Mouse (Mus musculus) heart, embryonic 12.5 days (tissue): ENCODE measurements around the gene Ndrg2. TPM values are rescaled to one million over a fixed set of nuclear protein-coding genes. Genes with fewer than 3 reads are reported as not detected.

Experiments used
- ATAC-seq: fragments of 200-750 bp; cut with Nextera tagmentation; 2 replicates; pipeline ENCODE4 v1.8.0; 2017; ENCODE audit warnings: moderate TSS enrichment, moderate library complexity; ENCODE audit not compliant: insufficient number of reproducible peaks, low FRiP score
- H3K27ac ChIP-seq: fragments of 300-500 bp; sonication (generic); 2 replicates; pipeline ENCODE4 v1.5.1; 2016; ENCODE audit warnings: mild to moderate bottlenecking, moderate library complexity; ENCODE audit not compliant: poor library complexity, severe bottlenecking
- H3K27me3 ChIP-seq: fragments of 300-500 bp; sonication (generic); replicated peaks from 2 replicates; pipeline ENCODE4 v1.6.1; 2016; ENCODE audit warnings: mild to moderate bottlenecking, moderate library complexity
- H3K36me3 ChIP-seq: fragments of 300-500 bp; sonication (generic); 2 replicates; pipeline ENCODE4 v1.6.1; 2016; ENCODE audit warnings: mild to moderate bottlenecking, moderate library complexity
- H3K4me1 ChIP-seq: fragments of 300-500 bp; sonication (generic); replicated peaks from 2 replicates; pipeline ENCODE4 v1.6.1; 2016; ENCODE audit warnings: mild to moderate bottlenecking
- H3K4me2 ChIP-seq: fragments of 300-500 bp; sonication (generic); 2 replicates; pipeline ENCODE4 v1.6.1; 2016; ENCODE audit warnings: mild to moderate bottlenecking, moderate library complexity
- H3K4me3 ChIP-seq: fragments of 300-500 bp; sonication (generic); 2 replicates; pipeline ENCODE4 v1.5.1; 2016; ENCODE audit warnings: mild to moderate bottlenecking
- H3K9ac ChIP-seq: fragments of 300-500 bp; sonication (generic); 2 replicates; pipeline ENCODE4 v1.6.1; 2016; ENCODE audit warnings: mild to moderate bottlenecking, moderate library complexity
- H3K9me3 ChIP-seq: fragments of 300-500 bp; sonication (generic); replicated peaks from 2 replicates; pipeline ENCODE4 v1.6.1; 2016; ENCODE audit warnings: mild to moderate bottlenecking, moderate library complexity
- WGBS: fragments of 180-500 bp; shearing (Covaris S2); methylation state at CpG from one replicate; pipeline ENCODE4 v1.1.7; 2016; 5-methylcytosine and 5-hydroxymethylcytosine counted together
- polyA plus RNA-seq: library from polyadenylated mRNA; unstranded; fragments of >200 nt; fragmentation: Nextera tagmentation; extraction: Ambion mirVana; gene quantifications from 2 replicates; pipeline ENCODE4 v1.2.1, GENCODE M21; 2016

Ndrg2 gene
- 224 and 228 TPM in 2 replicates for polyA plus RNA-seq

DNA sequence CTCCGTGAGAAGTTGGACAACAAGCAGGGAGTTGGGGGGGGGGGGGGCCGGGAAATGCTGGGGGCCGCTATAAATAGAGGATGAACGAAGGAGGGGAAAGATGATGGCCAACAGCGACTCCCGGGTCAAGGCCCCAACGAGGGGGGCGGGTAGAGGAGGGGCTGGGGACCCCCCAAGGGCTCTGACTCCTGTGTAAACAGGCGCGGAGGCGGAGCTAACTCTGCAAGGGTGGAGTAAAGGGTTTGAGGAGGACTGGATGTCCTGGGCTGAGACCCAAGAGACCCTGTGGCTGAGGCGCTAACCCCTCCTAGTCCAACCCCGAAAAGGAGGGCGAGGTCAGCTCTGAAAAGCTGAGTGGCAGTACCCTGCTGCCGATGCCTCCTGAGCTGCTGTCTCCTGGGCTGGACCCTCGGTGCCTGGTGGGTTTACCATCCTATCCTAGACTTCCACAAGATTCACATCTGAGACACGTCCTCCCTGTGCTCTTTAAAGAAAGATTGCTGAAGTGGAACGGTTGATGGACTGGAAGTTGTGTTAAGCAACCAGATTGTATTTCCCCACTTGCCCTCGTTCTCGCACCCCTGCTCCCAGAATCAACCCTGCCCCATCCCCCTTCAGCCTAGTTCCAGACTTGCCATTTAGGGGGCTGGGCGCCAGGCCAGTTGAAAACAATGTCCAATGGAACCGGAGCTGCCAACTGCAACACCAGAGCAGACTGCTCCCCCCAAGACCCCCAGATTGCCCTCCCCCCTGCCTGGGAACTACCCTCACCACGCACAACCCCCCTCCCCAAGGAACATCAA is at the start of gene Ndrg2:
Gene Ndrg2, minus strand, starts transcription at position 199 of the 803 bp plus-strand sequence.
- 3% methylated on average over 22 of the region's 23 CpGs for WGBS
- peak; percentile 75 for ATAC-seq
- Histone ChIP-seq H3K4me3 (peak within 1 kb of the TSS; percentile 74), H3K4me1 (peaks cover 21% of the 10 kb centered on the region), H3K36me3 (peaks cover 22% of the 10 kb centered on the region), H3K27me3 (no peaks in the 10 kb centered on the region), H3K9ac (peak within 1 kb of the TSS; percentile 87), H3K4me2 (peak within 1 kb of the TSS; percentile 97), H3K27ac (peak within 1 kb of the TSS; percentile 91), H3K9me3 (no peaks in the 10 kb centered on the region)

DNA sequence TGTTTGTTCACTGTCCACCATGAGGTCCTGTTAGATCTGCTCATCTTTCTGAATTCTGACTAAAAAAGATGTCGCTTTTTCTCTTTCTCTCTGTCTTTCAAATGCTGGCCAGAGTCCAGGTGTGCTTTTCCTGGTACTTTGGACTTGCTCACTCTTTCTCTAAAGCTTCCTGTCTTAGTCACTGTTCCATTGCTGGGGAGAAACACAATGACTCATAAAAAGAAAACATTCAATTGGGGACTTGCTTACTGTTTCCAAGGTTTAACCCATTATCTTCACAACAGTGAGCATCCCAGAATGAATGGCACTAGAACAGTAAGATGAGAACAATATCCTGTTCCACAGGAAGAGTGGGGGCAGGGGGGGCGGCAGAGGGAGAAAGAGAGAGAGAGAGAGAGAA is 46.4 kb upstream of the Ndrg2 start:
- H3K4me1 ChIP-seq = peaks cover 7% of the 10 kb centered on the region
- H3K9ac ChIP-seq = no peak overlapping the region
- H3K36me3 ChIP-seq = no peaks in the 10 kb centered on the region
- H3K4me3 ChIP-seq = no peak overlapping the region
- peaks cover 3% of the 10 kb centered on the region for H3K9me3 ChIP-seq
- H3K4me2 ChIP-seq = no peak overlapping the region
- peaks cover 3% of the 10 kb centered on the region; the same call in 1 of the 2 replicates for H3K27me3 ChIP-seq
- 76% methylated on average over 2 of the region's 2 CpGs for WGBS
- H3K27ac ChIP-seq = no peak overlapping the region
- ATAC-seq = no peak

GRCm38 (mm10) chr14:51943336-51943735 is 29.4 kb upstream of the Ndrg2 start:
- Histone ChIP-seq H3K4me1 (peaks cover 4% of the 10 kb centered on the region; the same call in 1 of the 2 replicates), H3K9ac (no peak overlapping the region), H3K4me3 (no peak overlapping the region), H3K9me3 (peaks cover 3% of the 10 kb centered on the region; the same call in 1 of the 2 replicates), H3K4me2 (no peak overlapping the region), H3K36me3 (no peaks in the 10 kb centered on the region), H3K27me3 (no peaks in the 10 kb centered on the region), H3K27ac (no peak overlapping the region)
- WGBS = 69% methylated on average over 6 of the region's 6 CpGs
- no peak for ATAC-seq

DNA sequence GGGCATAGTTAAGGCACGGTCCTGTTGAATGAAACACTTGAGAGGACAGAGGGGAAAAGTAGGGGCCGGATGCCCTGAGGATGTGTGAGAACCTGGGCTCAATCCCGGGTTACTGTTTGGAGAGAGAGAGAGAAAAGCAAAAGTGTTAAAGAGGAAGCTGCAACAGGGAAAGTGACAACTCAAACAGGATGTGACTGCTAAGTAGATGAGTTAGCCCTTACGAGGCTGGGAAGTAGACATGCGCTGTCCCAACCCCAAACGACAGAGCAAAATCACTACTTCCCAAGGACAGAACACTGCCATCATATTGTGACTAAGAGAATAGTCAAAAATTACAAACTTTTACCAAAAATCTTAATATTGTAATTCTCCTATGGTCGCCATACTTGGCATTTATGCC is 28.3 kb upstream of the Ndrg2 start:
- ATAC-seq = no peak

GRCm38 (mm10) chr14:51941577-51941976 is 27.6 kb upstream of the Ndrg2 start:
- no peak overlapping the region for H3K9ac ChIP-seq
- H3K4me2 ChIP-seq = no peak overlapping the region
- no peak overlapping the region for H3K4me3 ChIP-seq
- WGBS = 65% methylated on average over 9 of the region's 9 CpGs
- H3K27ac ChIP-seq = no peak overlapping the region
- H3K27me3 ChIP-seq = no peaks in the 10 kb centered on the region
- no peaks in the 10 kb centered on the region for H3K36me3 ChIP-seq
- H3K9me3 ChIP-seq = peaks cover 9% of the 10 kb centered on the region
- no peak for ATAC-seq
- H3K4me1 ChIP-seq = peaks cover 4% of the 10 kb centered on the region; the same call in 1 of the 2 replicates

More for the DNA sequence above, 28.3 kb upstream of the Ndrg2 start:
- H3K4me1 ChIP-seq = peaks cover 4% of the 10 kb centered on the region; the same call in 1 of the 2 replicates
- H3K4me3 ChIP-seq = no peak overlapping the region
- H3K4me2 ChIP-seq = no peak overlapping the region
- no peaks in the 10 kb centered on the region for H3K36me3 ChIP-seq
- 56% methylated on average over 7 of the region's 7 CpGs for WGBS
- no peaks in the 10 kb centered on the region for H3K27me3 ChIP-seq
- no peak overlapping the region for H3K27ac ChIP-seq
- H3K9ac ChIP-seq = no peak overlapping the region
- H3K9me3 ChIP-seq = peaks cover 7% of the 10 kb centered on the region

DNA sequence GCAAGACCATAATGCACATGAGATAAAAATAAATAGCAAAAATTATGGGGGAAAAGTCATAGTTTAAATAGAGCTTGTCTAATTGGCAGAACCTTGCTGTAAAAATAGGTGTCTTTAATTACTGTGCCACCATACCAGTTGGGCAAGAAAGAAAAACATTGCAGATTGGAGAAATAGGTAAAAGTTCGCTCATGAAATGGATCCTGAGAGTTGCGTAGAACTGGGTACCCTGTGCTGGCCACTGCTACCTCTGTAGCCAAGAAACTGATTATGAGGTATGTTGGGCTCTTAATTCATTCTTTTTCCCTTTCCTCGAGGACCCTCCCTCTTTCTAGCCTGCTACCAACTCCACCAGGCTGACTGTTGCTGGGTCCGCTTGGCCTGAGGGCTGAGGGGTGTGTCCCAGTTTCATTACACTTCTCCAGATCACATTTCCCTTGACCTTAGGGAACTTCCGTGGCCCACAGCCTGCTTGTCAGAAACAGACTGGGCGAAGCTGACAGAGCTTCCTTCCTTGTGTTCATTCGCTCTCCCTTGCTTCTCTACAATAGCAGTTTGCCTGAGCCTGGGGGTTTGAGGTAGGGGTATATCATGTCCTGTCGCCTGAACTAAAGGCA is 27.1 kb upstream of the Ndrg2 start:
- no peaks in the 10 kb centered on the region for H3K27me3 ChIP-seq
- WGBS = 42% methylated on average over 8 of the region's 8 CpGs
- peak; percentile 39; the same call in 1 of the 2 replicates for ATAC-seq
- no peak overlapping the region for H3K4me3 ChIP-seq
- H3K9ac ChIP-seq = no peak overlapping the region
- no peak overlapping the region for H3K4me2 ChIP-seq
- H3K36me3 ChIP-seq = no peaks in the 10 kb centered on the region
- H3K4me1 ChIP-seq = peaks cover 4% of the 10 kb centered on the region; the same call in 1 of the 2 replicates
- H3K27ac ChIP-seq = no peak overlapping the region
- H3K9me3 ChIP-seq = peaks cover 9% of the 10 kb centered on the region

DNA sequence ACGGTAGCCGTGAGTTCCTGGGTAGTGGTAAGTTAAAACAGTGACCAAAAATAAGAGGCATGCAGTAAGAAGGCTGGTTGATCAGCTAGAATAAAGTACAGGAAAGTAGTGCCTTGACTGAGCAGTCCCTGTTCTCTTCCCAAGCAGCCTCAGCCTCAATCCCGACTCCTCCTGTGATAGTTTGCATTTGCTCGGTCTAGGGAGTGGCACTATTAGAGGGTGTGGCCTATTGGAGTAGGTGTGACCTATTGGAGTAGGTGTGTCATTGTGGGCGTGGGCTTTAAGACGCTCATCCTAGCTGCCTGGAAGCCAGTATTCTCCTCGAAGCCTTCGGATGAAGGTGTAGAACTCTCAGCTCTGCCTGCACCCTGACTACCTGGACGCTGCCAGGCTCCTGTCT is 25.0 kb upstream of the Ndrg2 start:
- H3K4me1 ChIP-seq = peaks cover 4% of the 10 kb centered on the region; the same call in 1 of the 2 replicates
- H3K9me3 ChIP-seq = peaks cover 16% of the 10 kb centered on the region
- H3K4me2 ChIP-seq = no peak overlapping the region
- H3K27me3 ChIP-seq = no peaks in the 10 kb centered on the region
- WGBS = 81% methylated on average over 9 of the region's 9 CpGs
- H3K4me3 ChIP-seq = no peak overlapping the region
- no peak overlapping the region for H3K9ac ChIP-seq
- H3K36me3 ChIP-seq = no peaks in the 10 kb centered on the region
- ATAC-seq = no peak
- H3K27ac ChIP-seq = no peak overlapping the region

DNA sequence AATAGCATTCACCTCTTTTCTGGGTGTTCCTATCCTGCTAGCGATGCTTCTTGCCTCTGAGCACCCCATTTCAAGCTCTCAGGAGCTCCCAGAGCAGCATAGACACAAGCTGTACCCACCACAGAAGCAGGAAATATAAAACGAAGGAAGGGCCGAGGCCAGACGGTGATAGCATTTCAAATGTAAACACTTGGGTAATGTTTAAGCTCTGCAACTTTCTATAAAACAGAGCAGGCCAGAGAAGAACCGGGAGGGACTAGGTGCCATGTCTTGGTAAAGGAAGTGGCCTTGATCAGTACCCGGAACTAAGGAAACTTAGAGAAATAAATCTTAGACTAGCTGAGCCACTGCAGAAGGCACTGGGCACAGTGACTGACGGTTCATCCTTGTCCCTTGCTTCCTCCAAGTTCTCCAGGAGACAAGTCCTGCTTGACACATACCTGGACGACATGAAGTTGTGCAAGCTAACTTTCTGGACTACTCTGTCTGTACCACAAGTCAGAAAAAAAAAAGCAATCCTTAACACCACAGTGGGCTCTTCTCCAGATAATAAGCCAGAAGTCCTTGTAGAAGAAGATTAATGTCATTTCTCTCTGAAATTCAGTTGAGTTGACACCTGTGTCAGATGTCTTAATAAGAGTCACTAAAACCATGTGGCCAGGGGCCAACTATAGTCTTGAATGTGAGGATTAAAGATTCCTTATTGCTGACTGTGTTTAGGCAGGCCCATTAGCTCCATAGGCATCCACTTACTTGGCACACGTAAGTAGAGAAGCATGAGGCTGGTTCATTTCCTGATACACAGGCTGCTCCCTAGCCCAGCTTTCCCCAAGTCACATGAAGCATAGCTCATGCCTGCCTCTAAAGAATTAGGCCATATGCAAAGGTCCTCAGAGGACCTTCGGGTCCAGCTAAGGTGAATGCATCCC is 18.4 kb upstream of the Ndrg2 start:
- Histone ChIP-seq H3K27ac (no peak overlapping the region), H3K27me3 (no peaks in the 10 kb centered on the region), H3K4me1 (0 out of 2 replicates have a peak, but pooled peaks cover 7% of the 10 kb centered on the region), H3K36me3 (no peaks in the 10 kb centered on the region), H3K4me3 (no peak overlapping the region), H3K9ac (no peak overlapping the region), H3K9me3 (peaks cover 11% of the 10 kb centered on the region), H3K4me2 (no peak overlapping the region)
- ATAC-seq = no peak
- 63% methylated on average over 10 of the region's 10 CpGs for WGBS

GRCm38 (mm10) chr14:51930824-51931223 is 16.9 kb upstream of the Ndrg2 start:
- ATAC-seq = peak; percentile 74
- H3K36me3 ChIP-seq = no peaks in the 10 kb centered on the region
- H3K27ac ChIP-seq = no peak overlapping the region
- 30% methylated on average over 5 of the region's 5 CpGs for WGBS
- H3K4me3 ChIP-seq = no peak overlapping the region
- no peaks in the 10 kb centered on the region for H3K27me3 ChIP-seq
- H3K4me2 ChIP-seq = no peak overlapping the region
- H3K9me3 ChIP-seq = peaks cover 8% of the 10 kb centered on the region
- 0 out of 2 replicates have a peak, but pooled peaks cover 7% of the 10 kb centered on the region for H3K4me1 ChIP-seq
- H3K9ac ChIP-seq = no peak overlapping the region

DNA sequence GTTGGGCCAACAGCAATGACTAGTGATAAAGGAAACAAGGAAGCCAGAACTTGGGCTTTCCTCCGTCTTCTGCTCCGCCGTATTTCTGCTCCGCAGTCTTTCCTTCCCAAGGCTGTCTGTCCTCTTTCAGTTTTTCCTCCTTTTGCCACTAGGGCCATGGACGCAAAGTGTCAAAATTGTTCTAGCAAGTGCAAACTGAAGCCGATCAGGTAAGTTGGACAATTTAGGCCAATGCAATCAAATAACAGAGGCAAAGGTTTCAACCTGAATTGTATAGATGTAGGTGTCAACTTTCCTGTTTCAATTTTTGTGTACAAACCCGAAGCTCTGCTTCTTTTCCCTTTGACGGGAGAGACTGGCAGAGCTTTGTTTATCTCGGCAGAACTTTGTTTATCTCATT is 16.0 kb upstream of the Ndrg2 start:
- 54% methylated on average over 9 of the region's 9 CpGs for WGBS
- H3K9me3 ChIP-seq = peaks cover 3% of the 10 kb centered on the region
- no peak overlapping the region for H3K27ac ChIP-seq
- H3K4me3 ChIP-seq = no peak overlapping the region
- H3K36me3 ChIP-seq = no peaks in the 10 kb centered on the region
- no peaks in the 10 kb centered on the region for H3K27me3 ChIP-seq
- no peak for ATAC-seq
- 0 out of 2 replicates have a peak overlapping the region, but pooled peaks have one; percentile 31 for H3K9ac ChIP-seq
- H3K4me2 ChIP-seq = no peak overlapping the region
- H3K4me1 ChIP-seq = 0 out of 2 replicates have a peak, but pooled peaks cover 7% of the 10 kb centered on the region
